Mouse (Mus musculus) right cerebral cortex, postnatal 36 days (tissue): ENCODE data around the gene Tiam2.
"Not testable (repeated sequence)": the region's sequence is repeated elsewhere in the genome, so short reads cannot be mapped to it uniquely, and the experiment has no call there.

Experiments used
- DNase-seq, 2 experiments: peaks; one replicate each; pipeline ENCODE4 v3.0.0; 2022; ENCODE audit warnings: low spot score in 2 of 2, mixed read lengths in 1 of 2

Tiam2 gene

DNA sequence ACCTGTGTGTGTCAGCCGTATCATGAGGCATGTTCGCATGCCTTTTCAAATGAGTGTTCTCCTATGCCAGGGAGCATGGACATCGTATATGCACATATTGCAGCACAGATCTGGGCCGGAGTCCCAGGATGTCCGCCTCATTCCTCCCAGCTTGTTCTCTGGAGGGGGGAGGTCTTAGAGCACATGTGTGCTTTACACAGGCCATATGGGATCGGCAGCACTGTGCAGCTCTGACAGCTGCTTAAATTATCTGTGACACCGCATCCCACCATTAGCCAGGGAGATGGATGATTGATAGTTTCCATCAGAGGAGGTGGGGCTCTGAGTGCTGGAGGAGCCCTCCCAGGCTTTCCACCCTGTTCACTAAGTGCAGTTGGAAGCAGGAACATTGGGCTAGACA, 12.4 kb downstream of the Tiam2 start:
- DNase-seq = no peak

DNA sequence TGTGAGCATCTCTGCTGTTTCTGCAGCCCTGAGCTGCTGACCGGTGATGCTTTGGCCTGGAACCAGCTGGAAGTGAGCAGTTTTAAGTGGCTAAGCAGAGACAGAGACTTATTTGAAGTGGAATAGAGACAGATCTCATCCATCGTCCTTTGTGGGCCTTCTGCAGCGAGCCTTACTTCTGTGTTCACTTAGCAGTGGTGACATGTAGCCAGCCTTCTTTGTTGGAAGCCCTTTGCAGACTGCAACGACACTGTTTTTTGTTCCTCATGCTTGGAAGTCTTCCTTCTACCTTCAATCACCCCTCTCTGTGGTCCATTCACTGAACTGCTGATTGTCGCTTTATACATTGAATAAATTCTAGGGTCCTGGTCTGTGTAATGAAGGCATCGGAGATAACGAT, 18.5 kb downstream of the Tiam2 start:
- DNase-seq = no peak

DNA sequence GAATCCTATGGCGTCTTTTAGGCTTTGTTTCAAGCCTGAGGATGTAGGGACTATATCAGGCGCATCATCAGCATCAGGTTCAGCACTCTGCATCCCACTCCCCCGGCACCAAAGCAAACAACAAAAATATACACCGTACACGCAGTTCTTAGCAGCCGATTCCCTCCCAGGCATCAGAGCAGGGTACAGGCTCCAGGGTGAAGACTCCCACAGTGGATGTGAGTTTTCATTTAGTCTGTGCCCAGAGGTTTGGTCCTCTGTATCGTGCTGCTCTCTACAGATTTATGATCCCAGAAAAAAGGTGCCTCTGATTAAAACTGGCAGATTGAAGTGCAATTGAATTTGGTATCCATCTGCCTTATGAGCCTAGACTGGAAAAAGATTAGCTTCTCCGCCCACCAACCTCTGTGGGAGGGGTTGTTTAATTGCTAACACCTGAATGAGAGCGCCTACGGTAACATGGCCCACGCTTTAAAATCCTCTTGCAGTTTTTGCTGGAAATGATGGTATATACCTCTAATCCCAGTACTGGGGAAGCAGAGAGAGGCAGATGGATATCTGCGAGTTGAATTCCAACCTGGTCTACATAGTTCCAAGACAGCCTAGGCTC, 19.0 kb downstream of the Tiam2 start:
- DNase-seq = peak in 1 of 2 experiments; percentile 32

DNA sequence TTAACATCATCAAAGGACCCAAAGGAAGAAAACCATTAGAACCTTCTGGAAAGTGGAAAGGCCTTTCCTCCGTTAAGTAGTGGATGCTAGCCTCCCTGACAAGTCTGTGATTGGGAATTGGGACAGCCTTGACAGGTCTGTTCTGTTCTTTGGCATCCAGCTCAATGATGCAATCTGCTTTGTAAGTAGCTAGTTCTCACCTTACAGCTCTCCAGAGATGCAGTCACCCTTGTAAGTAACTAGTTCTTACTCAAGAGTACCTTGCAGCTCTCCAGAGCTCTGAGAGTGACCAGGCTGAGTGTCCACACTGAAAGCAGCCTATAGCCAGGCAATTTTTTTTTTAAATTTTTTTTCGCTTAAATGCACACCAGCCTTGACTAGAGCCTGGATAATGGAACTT, 21.4 kb downstream of the Tiam2 start:
- DNase-seq = no peak

DNA sequence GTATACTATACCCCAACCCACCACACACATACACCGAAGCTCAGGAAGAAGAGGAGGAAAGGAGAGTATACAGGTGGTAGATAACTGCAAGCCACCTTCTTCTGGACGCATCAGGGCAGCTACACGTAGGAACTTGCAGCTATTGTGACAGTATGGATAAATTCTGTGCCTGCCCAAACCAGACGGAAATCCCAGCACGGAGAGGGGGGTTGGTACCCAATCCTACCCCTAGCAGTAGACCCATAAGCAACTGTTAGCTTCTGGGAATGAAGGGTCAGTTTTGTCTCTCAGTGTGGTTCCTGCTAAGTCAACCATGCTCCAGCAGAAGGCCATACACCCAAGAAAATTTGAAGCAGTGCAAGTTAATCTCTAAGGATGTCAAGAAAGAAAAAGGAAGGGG, 23.0 kb downstream of the Tiam2 start:
- no peak for DNase-seq

DNA sequence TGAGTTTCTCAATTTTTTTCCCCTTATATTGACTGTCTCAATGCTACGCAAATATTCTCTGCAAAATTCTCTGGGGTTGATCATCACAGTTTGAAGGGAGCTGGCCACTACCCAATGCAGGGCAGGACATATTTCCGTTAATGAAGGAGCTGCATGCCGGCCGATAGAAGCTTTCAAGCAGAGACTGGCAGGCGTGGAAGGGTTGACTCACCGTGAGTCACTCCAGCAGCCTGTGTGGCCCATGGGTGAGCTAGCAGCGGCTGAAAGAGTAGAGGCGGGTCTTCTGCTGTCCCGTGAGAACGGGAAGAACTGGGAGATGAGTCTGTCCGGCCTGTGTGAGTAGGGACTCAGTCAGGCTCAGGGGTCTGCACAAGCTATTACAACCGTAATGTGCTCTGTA, 23.6 kb downstream of the Tiam2 start:
- DNase-seq = no peak

DNA sequence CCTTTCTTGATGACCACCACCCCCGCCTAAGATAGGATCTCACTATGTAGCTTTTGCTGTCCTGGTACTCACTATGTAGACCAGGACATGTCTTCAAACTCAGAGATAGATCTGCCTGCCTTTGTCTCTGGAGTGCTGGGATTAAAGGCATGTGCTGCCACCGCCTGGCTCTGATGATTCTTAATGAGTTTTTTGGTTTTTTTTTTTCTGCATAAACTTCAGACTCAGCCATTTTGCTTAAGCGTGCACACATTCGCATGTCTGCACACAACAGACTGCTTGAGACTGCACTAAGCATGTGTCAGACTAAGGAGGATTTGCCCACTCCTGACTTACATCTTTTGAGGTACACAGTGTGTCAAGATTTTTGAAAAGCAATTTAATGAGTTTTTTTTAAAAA, 24.0 kb downstream of the Tiam2 start:
- no peak for DNase-seq

DNA sequence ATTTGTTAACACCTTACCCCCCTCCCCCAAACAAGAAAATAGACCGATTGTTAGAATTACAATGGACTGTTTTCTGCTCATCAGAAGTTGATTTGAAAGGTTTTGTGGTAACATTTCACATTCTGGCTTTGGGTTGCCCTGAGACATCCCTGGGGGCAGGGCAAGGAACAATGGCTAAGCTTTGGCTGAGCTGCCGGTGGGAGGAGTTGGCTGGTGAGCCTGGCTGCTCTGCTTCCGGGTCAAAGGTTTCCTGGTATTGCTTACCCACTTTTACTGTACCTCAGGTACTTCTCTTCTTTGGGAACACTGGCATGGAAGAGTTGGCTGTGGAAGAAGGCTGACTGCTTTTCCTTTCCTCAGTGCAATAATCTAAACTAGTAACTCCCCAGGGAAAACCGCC, 25.3 kb downstream of the Tiam2 start:
- no peak for DNase-seq

DNA sequence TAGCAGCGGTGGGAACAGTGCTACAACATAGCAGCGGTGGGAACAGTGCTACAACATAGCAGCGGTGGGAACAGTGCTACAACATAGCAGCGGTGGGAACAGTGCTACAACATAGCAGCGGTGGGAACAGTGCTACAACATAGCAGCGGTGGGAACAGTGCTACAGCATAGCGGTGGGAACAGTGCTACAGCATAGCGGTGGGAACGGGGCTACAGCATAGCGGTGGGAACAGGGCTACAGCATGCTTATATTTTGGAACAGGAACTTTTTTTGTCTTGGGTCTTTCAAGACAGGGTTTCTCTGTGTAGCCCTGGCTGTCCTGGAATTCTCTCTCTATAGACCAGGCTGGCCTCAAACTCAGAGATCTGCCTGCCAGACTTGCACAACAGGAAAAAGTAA, 26.8 kb downstream of the Tiam2 start:
- not testable (repeated sequence) for DNase-seq

DNA sequence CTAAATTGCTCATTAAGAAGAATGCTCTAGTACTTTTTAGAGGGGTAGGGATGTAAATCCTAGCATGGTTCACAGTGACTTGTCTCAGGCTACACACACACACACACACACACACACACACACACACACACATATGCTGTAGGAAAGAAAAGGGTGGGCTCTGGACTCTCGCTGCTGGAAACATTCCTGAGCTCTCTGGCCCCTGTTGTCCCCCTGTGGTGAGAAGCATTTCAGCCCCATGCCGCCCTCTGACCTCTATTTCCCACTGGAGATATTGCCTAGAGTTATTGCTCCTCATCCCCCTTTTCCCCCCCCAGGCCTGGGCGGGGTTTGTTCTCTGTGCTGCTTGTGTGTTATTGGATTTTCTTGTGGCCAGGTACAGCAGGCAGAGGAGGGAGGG, 28.5 kb downstream of the Tiam2 start:
- DNase-seq = no peak

DNA sequence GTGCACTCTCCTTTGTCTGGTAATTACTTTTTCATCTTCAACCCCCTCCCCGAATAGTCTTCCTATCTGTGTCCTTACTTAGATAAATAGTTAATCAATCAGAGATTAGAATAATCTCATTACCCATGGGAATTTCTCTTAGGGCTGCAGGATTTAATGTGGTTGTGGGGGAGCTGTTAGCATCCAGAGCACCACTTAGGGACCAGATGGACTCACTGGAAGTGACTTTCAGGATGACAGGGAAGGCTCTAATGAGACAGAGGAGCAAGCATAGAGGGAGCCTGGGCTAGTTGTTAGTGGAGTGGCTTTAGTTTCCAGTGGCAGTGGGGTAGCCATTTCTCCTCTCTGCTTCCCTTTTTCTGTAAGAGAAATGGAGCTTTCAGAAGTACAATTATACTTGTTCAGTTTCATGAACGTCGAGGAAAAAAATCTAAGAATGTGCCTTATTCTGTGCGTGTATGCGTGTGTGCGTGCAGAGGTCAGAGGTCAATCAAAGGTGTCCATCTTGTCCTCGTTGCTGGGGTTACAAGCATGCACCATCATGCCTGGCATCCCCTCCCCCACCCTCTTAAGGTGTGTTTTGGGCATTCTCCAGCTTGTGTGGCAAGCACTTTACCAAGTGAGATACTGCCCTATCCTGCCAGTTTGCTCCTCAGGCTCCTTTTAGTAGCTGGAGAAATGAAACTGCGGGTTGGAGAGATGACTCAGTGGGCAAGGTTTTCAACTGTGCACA, 30.4 kb downstream of the Tiam2 start:
- no peak for DNase-seq

DNA sequence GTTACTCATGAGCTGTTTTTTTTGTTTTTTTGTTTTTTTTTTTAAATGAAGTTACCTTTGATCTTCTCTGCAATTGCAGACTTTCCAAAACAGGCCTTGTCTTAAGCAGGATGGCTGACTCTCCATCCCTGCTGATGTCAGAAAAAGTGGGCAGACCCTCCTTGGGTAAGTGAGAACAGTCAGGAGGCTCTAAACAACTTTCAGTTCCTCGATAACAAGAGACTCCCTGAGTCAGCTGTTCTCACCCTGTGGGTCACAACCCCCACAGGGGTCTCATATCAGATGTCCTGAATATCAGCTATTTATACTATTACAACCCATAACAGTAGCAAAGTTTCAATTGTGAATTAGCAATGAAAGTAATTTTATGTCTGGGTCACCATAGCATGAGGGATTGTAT, 33.9 kb downstream of the Tiam2 start:
- no peak for DNase-seq

DNA sequence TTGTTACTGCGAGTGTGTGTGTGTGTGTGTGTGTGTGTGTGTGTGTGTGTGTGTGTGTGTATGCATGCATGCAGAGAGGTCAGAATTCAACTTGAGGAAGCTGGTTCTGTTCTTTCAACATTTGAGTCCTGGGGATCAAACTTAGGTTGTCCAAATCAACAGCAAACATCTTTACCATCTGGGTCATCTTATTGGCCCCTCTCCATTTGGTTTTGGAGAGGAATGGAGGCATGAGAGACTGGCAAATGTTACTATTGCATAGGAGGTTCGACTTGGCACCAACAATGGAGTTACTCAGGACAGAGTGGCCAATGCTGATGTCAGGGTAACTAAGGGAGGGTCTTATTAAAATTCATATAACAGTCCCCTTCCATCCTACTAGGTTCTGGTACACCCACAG, 35.4 kb downstream of the Tiam2 start:
- DNase-seq = no peak

DNA sequence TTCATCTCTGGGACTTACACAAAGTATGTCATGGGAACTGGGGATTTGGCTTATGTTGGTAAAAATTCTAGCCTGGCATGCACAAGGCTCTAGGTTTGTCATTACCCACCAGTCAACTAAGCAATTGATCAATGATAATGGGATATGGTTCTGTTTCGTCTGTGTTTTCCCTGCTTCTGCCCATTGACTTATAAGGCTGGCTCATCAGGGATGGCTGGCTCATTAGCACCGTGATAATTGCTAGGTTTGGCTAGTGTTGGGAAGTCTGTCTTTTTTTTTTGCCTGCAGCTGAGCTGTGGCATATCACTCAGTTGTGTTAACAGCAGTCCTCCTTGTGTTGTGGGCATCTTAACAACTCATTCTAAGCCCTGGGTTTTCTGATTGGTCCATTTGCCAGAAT, 36.8 kb downstream of the Tiam2 start:
- DNase-seq = no peak

DNA sequence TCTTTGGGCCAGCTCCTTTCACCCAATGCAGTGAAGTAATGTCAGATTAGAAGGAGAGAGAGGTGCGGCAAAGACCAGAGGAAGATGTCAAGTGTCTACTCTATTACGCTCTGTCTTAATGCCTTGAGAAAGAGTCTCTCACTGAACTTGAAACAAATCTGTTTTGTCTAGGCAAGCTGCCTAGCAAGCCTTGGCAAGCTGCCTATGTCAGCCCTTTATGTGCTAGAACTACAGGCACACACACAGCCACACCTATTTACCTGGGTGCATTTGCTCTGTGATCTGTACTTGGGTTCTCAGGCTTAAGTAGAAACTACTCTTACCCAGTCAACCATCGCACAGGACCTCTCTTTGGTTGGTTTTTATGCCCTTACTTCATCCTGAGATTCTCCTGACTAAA, 40.4 kb downstream of the Tiam2 start:
- DNase-seq = no peak

DNA sequence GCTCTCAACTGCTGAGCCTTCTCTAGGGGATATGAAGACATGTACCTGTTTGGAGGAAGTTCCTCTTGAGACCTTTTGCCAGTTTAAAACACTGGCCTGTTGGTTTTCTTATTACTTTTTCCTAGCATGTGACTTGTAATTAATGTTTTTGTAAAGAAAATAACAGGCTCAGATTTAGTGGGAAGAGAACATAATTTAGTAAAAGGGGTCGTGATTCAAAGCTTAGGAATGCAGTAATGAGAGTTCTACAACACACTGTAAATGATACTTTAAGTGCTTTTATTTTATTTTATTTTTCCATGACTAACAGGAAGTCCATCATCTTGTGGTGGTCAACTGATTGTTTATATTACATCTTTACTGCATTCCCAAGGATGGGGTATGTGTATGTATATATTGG, 42.0 kb downstream of the Tiam2 start:
- no peak for DNase-seq

DNA sequence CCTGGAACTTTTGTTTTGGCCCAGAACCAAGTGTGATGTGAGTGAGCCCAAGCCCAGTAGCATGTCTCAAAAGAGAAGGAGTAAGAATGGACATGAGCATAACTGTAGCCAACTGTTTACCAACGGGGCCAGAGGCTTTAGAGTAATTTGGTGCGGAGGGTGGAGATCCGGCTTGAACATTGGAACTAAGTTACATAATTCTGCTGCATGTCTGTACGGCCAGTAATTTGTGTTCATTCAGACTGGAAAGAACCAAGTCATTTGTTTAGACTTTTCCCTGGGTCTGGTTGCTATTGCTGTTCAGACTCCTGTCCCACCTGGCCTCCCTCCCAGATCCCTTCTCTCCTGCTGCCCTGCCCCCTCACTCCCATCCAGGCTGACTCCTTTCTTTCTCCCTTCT, 43.3 kb downstream of the Tiam2 start:
- no peak for DNase-seq

DNA sequence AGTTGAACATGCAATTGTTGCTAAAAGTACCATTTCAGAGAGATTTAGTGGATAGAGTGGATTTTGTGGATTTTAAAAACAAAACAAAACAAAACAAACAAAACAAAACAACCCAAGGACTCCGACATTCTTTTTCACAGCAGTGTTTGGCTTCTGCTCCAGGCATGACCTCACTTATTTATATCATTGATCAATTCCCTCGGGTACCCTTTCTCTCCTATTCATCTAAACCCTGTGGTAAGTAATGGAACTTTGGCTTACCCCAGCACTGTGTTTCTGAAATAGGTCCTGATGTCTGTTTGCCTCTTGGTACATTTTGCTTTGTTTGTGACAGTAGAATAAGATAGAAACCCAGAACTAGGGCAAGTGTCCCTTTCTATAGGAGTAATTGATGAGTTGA, 52.2 kb downstream of the Tiam2 start:
- DNase-seq = no peak

DNA sequence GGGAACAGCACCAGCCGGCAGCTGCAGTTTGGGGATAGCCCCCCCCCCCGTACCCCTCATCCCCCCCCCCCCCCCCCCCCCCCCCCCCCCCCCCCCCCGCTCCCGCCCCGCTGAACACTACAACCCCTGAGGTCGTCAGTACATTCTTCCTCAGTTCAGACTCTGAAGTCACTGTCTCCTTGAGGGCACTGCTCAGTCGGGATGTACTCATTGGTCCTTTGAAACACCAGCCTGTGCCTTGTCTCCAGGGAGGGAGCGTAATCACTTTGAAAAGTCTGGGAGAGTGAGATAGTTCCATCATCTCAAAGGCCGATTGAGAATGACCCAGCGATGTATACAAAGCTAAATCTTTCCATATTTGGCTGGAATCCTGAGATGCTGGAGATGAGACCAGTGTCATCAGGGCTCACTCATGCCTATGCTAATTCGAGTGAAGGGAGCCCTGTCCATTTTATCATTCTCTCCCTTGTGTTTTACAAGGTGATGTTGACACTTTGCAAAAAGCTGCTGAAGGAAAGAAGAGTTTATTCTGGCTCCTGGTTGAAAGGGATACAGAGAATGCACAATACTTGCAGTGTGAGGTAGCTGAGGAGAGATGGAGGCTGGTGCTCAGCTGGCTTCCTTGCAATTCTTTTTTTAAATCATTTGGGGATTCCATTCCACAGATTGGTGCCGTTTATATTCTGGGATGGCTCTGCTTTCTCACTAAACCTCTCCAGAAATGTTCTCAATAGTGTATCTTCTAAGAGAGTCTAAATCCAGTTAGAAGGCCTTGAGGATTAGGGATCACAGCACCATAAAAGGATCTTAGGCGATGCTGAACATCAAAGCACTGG, 53.6 kb downstream of the Tiam2 start:
- DNase-seq = no peak

DNA sequence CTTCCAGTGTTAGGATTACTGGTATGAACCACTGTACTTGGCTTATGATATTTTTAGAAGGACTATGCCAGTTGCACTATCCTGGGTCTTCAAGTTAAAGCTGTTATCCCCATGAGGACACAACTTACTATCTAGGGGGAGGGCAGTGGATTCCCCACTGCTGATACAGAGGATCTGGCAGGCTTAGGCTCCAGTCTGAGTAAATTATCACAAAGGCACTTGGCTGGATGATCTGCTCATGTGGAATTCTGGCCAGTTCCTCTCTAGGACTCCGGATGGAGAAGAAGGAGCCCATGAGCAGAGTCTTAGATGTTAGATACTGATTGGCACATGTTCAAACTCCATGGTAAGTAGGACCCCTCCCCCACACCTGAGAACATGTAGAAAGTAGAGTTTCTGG, 59.0 kb downstream of the Tiam2 start:
- no peak for DNase-seq

DNA sequence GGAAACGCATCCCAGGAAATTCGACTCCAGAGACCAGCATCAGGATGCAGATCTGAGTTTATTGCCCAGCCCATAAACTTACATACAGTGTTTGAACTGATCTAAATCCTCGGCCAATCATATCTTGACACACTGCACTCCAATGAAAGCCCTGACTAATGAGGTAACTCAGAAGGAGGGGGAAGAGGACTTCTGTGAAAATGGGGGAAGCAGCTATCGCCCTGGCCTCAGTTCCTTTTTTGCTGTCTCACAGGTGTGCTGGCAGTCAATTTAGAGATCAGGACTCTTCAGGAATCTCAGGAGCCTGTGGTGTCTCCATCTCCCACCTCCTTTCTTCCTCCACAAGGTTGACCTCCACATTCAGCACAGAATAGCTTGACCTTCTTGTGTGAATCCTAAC, 61.4 kb downstream of the Tiam2 start:
- no peak for DNase-seq

DNA sequence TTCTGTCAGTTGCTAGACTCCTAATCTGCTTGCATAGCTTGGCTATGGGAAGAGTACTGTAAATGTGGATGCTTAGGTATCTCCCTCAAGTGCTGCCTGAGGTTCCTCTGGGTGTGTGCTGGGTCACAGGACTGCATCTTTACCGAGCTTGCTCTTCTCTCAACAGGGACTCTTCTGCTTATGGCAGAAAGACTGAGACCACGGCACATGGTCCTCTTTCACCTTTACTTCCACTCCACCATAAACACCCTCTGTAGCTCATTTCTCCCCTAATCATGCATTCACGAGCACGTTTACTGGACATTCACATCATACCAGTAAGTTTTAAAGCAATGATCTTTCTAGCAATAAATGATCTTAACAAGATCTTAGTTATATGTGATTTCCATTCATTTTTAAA, 63.4 kb downstream of the Tiam2 start:
- DNase-seq = no peak

DNA sequence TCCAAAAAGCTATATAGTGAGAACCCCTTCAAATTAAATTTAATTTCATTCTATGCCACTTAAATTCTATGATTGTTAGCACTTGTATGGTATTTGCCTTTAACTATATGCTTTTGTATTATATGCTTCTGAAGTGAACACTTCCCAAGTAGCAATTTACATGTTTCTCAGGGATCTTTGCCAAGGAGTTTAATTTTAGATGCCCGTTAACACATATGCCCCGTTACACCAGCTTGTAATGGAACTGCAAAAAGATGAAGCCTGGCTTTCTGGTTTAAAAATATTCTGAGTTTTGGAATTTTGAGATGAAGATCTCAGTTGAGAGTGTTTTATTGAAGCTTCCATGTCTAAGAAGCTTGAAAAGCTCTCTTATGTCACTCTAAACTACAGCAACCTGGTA, 67.6 kb downstream of the Tiam2 start:
- no peak for DNase-seq
